Mouse (Mus musculus): Measurements from ENCODE around the gene Bcl2. TPM values are rescaled to one million over a fixed set of nuclear protein-coding genes. Genes with fewer than 3 reads are reported as not detected.
"Not testable (repeated sequence)": the region's sequence is repeated elsewhere in the genome, so short reads cannot be mapped to it uniquely, and the experiment has no call there.

The Bcl2 gene
- 1 to 10 TPM; 1.6 to 1.7 TPM for total RNA-seq (2021)
- long read RNA-seq, experiment 1 = 0 reads
- long read RNA-seq, experiment 2, full-length matches to known transcripts = 2 of 2 reads
- long read RNA-seq, experiment 2, partial matches to known transcripts = 0 of 2 reads
- long read RNA-seq, experiment 2, other reads (novel, unspliced or antisense) = 0 of 2 reads

DNA sequence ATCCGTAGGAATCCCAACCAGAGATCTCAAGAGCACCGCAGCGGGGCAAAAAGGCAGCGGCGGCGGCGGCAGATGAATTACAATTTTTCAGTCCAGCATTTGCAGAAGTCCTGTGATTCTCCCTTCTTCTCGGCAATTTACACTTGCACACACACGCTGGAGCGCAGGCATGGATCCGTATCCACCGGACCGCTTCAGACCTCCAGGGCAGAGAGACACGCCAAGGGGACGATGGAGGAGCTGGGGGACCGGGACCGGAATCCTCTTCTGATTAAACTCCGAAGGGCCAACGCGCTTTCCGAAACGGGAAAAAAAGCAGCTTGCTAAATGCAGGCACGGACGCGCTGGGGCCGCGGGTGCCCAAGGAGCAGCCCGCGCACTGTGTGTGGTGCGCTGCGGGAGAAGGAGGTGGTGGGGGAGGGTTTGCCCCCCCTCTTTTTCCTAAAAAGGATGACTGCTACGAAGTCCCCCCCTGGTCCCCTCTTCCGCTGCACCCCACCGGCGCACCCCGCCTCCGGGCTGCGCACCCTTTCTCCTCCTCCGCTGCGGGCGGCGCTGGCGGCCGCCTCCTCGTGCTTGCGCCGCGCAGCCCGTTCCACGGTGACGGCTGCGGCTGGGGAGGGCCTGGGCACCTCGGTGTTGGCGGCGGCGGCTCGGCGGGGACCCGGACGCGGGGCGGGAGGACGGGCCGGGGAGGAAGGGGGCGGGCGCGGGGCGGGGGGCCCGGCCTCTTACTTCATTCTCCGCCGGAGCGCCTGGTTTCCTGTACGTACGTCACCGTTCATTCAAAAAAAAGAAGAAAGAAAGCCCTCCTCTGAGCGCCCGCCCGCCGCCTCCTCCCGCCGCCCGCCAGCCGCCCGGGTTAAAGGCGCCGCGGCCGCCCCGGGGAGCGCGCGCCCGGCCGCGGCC, at the start of gene Bcl2:
Gene Bcl2 (minus strand): TSS at position 654 of the 909 bp plus-strand sequence.
- peak; percentile 82 for DNase-seq

DNA sequence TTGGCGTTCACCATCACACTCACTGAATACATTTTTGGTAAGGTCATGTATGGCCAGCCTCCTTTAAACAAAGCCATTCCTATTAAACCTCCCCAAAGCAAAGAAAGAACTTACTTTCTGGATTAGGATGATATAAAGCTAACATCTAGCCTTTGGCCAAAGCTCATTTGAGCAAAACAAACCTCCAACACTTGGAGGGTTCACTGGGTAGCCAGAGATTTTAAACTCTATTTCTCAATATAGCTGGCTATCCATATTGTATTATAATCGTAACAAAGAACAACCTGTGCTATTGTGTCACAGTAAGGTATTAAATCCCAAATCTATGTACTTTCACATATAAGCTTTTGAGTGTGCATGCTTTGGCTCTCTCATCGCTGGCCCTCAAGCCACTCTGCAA, 46.7 kb upstream of the Bcl2 start:
- no peak for DNase-seq

DNA sequence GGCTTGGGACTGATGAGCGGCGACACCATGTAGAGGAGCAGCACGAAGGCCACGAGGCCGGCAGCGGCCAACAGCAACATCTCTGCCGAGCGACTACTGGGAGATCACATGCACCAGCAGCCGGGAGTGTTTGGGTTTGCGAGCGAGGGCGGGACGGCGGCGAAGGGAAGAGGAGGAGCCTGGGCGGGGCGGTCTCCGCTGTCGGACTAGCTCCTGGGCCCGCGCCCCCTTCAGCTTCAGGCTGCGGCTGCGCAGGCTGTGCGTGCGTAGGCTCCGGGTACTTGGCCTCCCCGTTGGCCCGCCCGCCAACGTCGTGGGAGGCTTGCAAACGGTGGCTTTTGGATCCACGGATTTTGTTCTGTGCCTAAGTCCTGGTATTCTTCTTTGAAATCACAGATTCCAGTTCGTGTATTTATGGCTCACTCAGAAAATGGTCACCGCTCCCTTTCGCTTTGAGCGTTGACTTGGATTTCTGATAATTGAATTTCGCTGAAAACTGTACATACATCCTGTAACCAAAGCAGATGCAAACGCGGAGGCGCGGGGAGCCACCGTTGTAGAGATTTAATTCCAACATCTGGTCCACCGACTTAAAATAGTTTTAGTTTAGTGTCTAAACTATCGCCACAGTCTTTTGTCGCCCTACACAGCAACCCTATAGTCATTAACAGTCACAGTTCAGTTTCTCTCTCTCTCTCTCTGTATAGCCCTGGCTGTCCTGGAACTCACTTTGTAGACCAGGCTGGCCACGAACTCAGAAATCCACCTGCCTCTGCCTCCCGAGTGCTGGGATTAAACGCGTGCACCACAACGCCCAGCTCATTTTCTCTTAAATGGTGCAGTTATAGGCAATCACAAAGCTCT, 45.7 kb upstream of the Bcl2 start, which contains the start of gene Kdsr:
Gene Kdsr (minus strand): TSS at position 156 of the 864 bp plus-strand sequence.
- peak; percentile 98 for DNase-seq

DNA sequence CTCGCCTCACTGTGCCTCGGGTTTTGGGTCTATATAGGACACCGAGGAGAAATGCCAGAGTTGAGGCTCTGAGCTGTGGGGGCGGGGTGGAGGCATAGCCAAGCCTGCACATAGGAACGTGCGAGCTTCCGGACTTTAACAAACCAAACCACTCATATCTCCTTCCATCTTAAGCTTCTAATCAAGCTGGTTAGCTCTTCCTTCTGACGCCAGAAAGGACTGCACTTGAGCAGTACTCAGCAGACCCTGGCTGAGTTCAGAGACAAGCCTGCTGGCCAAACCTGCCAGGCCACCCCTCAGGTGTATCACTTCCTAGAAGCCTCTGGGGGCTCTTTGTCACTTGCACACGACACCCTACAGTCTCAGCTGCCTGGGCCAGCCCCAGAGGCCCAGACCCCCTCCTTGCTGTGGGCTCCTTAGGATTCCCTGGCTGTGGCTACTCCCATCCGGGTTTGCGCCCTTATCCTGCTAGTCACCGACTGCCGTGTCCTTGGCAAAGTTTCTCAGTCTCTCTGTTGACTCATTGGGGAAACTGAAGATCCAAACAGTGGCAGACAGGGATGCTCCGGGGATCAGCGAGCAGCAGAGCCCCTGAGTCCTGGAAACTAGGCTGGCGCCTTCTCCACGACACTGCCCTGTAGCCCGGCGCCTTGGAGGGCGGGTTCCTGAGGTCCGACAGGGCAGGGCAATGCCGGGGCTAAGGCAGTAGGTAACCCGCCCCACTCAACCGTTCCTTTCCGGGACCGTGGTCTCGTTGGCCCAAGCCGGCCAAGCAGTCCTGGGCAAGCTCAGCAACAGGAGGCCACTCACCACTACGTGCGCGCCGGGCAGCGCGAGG, 44.9 kb upstream of the Bcl2 start:
- DNase-seq = no peak

DNA sequence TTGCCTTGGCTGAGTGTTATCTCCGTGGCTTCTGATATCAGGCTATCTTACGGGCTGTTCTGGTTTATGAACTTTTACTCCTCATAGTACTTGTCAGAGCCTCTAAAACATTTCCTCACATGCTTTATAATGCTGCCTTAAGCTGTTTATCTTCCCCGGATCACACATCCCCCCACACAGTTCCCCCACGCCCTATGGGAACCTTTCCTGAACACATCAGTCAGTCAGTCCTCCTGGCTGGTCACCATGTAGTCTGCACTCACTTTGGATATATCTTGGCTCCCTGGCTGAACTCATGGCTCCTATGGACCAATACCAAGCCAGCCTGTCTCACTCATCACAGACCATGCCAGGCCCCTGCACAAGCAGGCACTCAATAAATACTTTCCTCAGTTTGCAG, 42.6 kb upstream of the Bcl2 start:
- no peak for DNase-seq

DNA sequence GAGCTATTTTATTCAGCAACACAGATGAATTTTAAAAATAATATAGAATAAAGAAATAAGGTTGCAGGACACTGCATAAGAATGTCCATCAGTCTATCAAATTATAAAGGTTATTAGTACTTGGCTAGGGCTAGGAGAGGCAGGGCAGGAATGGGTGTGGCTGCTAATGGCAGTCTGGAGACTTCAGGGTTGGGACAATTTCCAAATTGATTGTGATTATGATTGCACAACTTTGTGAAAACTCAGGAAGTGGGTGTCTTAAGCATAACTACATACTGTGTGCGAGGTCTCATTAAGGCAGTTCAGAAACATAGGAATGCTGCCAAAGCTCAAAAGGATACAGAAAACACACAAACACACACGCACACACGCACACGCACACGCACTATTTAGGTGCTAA, 37.9 kb upstream of the Bcl2 start:
- DNase-seq = no peak

DNA sequence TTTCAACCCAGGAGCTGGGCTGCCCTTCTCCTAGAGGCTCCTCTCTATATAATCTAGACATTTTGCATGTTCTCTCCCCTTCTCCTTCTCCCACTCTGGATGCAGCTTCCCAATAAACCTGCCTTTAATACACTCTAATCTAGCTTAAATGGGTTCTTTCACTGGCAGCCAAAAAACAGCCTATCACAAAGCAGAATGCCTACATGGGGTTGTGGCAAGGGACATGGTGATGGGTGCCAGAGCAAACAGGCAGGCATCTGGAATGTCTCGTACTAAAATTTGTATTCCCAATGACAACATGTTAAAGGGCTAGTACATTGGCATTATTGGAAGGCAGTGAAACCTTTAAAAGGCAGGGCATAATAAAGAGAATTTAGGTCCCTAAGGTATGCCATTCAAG, 36.6 kb upstream of the Bcl2 start:
- no peak for DNase-seq

DNA sequence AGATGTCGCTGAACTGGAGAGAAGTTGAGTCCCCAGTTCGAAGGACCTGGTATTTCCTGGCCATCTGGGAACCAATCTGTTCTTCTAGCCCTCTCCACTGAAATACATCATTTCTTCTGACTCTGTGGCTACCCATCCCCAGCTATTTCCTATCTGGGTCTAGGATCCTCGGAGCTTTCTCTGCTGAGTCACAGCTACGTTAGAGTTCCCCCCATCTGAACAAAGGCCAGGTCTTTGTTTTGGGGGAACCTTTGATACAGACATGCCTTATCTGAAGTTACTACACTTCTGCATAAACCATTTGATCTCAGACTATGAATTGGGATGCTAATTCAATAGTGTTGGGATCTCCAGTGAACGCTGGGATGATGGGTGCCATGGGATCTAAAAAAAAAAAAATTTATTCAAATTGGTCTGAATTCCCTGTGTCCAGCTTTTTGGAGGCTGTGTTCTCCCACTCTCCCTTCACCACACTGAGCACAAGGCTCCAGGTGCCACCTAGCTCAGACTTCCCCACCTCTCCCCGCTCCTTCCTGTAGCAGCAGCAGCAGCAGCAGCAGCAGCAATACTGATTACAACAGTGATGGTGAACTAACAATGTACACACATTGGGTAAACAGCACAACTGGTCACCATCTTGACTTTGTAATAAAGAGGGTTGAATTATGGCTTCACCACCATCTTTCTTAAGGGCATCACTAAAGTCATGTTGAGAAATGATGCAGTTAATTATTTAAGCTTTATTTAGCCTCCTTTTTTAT, 34.7 kb upstream of the Bcl2 start:
- no peak for DNase-seq

DNA sequence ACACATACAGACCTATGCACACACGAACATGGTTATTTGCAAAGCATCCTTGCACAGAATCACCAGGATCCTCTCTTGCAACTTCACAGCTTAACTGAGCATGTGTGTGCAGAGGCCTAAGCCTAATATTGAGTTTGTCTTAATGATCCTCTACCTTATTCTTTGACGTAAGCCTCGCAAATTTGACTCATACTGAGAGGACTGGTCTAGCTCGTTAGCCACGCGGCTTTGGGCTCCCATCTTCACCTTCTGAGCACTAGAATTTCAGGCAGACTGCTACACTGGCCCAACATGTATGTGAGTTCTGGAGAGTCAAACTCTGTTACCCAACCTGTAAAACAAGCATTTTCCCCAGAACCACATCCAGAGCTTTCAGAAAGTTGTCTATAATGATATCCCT, 28.9 kb upstream of the Bcl2 start:
- no peak for DNase-seq

DNA sequence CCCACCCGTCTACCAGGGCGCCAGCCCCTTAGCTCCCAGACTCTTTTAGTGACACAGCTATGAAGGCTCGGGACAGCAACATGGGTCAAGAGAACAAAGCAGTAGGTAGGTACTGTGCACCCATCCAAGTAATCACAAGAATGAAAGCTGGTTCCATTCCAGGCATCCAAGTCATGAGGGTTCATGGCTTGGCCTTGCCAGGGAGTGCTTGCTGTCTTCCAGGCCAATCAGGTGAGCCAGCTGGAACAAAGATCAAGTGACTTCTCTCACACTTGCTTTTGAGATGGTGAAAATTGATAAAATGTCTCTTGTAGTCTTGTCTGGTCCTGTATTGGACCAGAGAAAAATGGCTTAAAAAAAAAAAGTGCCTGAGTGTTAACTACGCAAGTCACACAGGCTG, 26.7 kb upstream of the Bcl2 start:
- DNase-seq = no peak

DNA sequence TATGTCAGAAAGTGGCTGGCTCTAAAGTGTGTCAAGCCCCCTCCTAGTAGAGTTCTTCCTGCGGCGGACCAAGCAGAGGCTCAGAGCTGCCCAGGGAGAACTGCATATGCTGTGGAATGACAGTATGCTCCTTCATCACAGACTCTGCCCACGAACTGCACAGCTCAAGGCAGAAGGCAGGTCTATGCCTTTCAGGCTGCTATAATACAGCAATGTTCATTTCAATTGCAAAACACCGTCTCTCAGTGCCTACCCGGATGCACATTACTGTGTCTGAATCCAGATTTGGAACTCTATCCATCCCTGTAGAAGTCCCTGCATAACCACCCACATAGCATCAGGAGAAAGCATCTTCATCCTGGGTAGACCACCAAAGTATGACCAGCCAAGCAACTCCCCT, 25.7 kb upstream of the Bcl2 start:
- no peak for DNase-seq

DNA sequence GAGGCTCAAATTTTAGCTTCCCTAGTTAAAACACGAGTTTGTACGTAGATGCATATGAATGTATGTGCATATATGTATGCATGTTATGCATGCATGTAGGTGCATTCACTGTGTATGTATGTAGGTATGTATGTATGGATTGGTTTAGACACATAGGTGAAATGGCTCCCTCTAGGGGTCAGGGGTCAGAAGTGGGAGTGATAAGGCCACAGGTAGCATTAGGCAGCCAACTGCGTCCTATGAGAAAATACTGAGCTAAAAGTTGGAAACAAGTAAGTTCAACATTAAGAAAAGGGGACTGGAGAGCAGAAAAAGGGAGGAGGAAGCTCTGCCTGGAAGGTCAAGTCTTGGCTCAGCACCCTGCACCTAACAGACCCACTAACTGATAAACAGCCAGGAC, 24.0 kb upstream of the Bcl2 start:
- no peak for DNase-seq

DNA sequence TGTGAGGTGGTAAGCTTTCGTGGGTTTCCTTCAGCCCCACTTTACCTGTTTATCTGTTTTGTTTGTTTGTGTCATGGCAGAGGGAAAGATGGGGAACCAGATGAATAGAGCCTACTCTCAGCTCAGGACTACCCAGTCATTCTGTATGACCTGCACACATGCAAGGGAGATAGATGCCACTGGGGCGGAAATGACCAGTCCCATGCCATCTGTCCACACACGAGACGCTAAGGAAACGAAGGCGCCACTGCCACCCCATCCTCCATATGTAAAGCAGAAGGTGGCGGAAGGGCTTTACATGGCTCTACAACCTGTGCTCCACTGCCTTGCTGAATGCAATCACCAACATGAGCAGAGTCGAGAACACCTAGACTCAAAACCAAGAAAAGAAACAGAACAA, 22.1 kb upstream of the Bcl2 start:
- DNase-seq = no peak

DNA sequence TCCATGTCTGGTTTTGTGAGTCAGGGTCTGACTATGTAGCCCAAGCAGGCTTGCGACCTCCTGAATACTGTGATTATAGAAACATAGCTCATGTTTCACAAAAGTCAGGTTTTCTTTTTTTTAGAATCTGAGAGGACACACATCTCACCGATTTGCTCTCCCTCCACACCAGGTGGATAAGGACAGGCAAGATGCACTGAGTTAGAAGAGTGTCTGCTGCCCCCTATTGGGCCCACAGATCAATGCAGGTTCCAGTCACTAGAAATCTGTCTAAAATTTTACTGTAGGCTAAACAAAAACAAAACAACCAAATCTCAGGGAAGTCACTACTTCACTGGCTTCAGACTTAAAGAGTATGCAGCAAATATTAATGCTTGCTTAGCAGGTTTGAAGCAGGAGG, 21.5 kb upstream of the Bcl2 start:
- DNase-seq = no peak

DNA sequence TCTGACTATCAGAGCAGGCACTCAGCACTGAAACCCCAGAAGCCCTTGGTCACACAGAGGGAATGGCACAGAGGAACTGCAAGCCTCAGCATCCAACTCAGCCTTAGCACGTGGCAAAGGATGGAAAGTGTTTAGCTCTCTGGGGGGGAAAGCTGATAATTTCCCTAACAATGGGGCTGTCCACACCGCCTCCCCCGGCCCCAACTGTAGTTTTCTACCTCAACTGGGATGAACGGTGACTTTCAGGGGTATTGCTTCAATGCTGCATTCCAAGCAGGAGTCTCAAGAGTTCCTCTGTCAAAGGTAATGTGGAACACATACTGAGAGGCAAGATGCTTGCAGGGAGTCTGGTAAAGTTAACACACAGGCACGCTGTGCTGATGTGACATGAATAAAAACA, 8.0 kb upstream of the Bcl2 start:
- DNase-seq = no peak

DNA sequence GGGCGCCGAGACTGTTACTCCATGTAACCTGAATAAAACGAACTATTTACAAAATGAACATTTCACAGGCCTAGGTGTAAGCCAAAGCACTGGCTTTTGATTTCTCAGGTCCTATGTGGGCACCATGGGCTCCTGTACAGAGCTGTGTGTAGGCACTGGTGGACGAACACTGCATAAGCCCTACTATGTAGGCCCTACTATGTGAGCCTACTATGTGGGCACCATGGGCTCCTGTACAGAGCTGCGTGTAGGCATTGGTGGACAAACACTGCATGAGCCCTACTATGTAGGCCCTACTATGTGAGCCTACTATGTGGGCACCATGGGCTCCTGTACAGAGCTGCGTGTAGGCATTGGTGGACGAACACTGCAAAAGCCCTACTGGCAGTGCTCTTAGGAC, 3.7 kb upstream of the Bcl2 start:
- DNase-seq = not testable (repeated sequence)

DNA sequence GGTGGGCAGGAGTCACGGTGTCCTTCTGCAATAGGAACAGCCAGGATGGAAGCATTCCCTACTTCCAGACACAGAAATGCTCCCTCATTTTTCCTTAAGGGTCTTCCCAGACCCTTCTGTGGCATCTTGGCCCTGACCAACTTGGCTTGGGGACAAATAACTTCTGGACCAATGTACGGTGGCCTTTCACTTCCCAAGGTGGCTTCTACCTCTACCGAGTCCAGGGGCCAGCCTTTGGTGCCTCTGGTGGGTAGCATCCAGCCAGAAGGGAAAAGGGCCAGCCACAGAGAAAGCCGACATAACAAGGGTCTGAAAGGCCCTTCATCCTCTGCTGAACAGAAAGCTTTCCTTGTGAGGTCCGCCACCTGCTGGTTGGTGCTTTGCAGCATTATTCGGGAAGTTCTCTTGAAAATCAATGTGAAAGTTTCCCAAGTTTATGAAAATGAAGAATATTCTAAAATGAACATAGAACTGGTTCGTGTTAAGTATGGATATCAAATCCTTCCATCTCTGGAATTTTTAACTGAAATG, 3.1 kb upstream of the Bcl2 start:
- DNase-seq = no peak

DNA sequence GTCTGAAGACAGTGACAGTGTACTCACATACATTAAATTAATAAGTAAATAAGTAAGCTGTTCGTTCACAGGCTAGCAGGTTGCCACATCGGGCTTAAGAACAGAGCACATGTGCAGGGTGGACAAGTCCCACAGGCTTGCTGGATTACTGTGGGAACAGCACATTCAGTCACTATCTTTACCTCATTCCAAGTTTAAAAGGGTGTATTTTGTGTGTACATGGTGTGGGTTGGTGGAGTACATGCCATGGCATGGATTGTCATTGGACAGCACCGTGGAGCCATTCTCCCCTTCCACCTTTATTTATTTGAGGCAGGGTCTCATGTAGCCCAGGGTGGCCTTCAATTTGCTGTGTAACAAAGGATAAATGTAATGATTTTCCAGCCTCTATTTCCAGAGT, 2.1 kb upstream of the Bcl2 start:
- DNase-seq = no peak

DNA sequence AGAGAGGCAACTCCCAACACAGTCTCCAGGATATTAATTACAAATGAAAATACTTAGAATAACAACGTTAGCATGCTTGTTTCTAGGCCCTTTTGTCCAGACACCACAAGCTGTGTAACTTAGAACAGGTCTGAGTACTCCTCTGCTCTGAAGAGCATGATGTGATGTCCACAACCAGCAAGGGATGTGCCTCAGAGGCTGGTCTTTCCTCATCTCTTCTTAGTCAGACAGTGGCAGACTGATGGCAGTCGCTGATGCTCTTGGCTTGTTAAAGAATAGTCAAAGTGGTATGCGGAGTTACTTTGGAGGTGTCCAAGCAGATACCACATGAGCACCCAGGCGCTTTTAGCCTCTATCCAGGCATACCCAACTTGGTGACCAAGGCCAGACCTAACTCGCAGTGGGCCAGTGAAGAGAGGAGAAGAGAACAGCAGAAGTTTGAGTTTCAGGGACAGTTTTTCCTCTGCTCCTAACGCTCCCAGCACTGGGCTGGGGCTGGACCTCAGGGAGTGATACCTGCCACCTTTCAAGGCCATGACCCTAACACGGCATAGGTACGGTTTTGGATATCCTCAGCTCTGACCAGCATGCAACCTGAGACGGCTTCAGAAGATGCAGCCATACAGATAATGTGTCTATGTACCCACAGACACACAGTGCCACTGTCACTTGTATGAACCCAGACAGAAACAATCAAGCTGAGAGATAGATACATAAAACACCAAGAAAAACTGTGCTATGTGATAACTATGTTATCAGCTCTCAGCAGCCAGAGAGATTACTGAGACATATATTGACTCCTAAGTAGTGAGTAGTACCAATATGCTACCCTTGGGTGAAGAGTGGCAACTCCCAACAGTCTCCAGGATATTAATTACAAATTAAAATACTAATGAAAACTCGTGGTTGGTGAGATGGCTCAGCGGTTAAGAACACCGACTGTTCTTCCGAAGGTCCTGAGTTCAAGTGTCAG, 1.3 kb upstream of the Bcl2 start:
- DNase-seq = no peak

DNA sequence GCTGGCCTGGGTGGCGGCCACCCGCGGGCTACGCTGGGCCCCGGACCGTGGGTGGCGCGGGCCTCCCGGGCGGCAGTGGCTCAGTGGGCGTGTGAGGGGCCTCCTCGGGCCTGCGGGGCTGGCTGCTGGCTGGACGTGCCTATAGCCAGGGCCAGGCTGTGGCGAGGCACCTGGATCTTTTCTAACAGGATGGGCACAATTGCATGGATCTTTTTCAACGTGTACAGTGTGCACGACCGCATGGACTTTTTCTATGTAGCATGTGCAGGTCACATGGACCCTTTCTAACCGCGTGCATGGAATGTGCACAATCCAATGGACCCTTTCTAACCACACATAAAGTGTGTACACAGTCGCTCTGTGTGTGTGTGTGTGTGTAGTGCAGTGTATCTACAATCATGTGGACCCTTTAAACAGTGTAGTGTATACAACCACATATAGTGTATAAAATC, 482 bp upstream of the Bcl2 start:
- no peak for DNase-seq
